Mouse (Mus musculus): Measurements from ENCODE around the gene Klhdc8a.

Klhdc8a gene

GRCm38 (mm10) chr1:132319242-132319641 lies 20.8 kb downstream of the Klhdc8a start:
- DNase-seq: peak; percentile 35

- no peak for DNase-seq
These were observed 23.6 kb downstream of the Klhdc8a start for GRCm38 (mm10) chr1:132321821-132322580.

GRCm38 (mm10) chr1:132322711-132323542 lies 24.5 kb downstream of the Klhdc8a start:
- no peak for DNase-seq

- no peak for DNase-seq
These were observed 28.4 kb downstream of the Klhdc8a start for GRCm38 (mm10) chr1:132326777-132327176.

- DNase-seq: no peak
These were observed 29.1 kb downstream of the Klhdc8a start for GRCm38 (mm10) chr1:132327477-132327876.

GRCm38 (mm10) chr1:132328565-132328964 lies 30.1 kb downstream of the Klhdc8a start:
- no peak for DNase-seq

GRCm38 (mm10) chr1:132329656-132330055 lies 31.2 kb downstream of the Klhdc8a start:
- no peak for DNase-seq

- no peak for DNase-seq
These were observed 32.0 kb downstream of the Klhdc8a start for GRCm38 (mm10) chr1:132330397-132330796.

GRCm38 (mm10) chr1:132331283-132331682 lies 32.9 kb downstream of the Klhdc8a start:
- DNase-seq: no peak

- DNase-seq: no peak
These were observed 34.8 kb downstream of the Klhdc8a start for GRCm38 (mm10) chr1:132333201-132333600.

GRCm38 (mm10) chr1:132333675-132334141 lies 35.3 kb downstream of the Klhdc8a start:
- no peak for DNase-seq

GRCm38 (mm10) chr1:132334178-132334801 lies 35.9 kb downstream of the Klhdc8a start:
- no peak for DNase-seq

- DNase-seq: no peak
These were observed 37.0 kb downstream of the Klhdc8a start for GRCm38 (mm10) chr1:132335378-132335965.

GRCm38 (mm10) chr1:132336921-132337320 lies 38.5 kb downstream of the Klhdc8a start:
- no peak for DNase-seq

GRCm38 (mm10) chr1:132338027-132338660 lies 39.7 kb downstream of the Klhdc8a start:
- DNase-seq: no peak

- peak; percentile 55 for DNase-seq
These were observed 43.5 kb downstream of the Klhdc8a start for GRCm38 (mm10) chr1:132341731-132342501.

- no peak for DNase-seq
These were observed 44.1 kb downstream of the Klhdc8a start for GRCm38 (mm10) chr1:132342518-132342917.

GRCm38 (mm10) chr1:132343191-132343590 lies 44.8 kb downstream of the Klhdc8a start:
- DNase-seq: no peak

- no peak for DNase-seq
These were observed 45.2 kb downstream of the Klhdc8a start for GRCm38 (mm10) chr1:132343656-132344055.

GRCm38 (mm10) chr1:132345514-132345913 lies 47.1 kb downstream of the Klhdc8a start:
- DNase-seq: no peak

- DNase-seq: no peak
These were observed 47.9 kb downstream of the Klhdc8a start for GRCm38 (mm10) chr1:132346134-132346851.
